Mouse (Mus musculus) hematopoietic stem cell, adult 5-6 weeks (primary cell): ENCODE measurements around the gene Nckap5. TPM values are rescaled to one million over a fixed set of nuclear protein-coding genes. Genes with fewer than 3 reads are reported as not detected.

Experiments
- ATAC-seq, 2 experiments: fragments of 125-278 bp in 1 of 2; replicated peaks in 1 of 2; 2 replicates each; pipeline ENCODE4 v1.8.0; 2016 to 2017; ENCODE audit warnings: inconsistent platforms in 2 of 2, mild to moderate bottlenecking in 2 of 2, moderate number of reproducible peaks in 2 of 2, low read depth in 1 of 2, moderate TSS enrichment in 1 of 2; ENCODE audit not compliant: low FRiP score in 2 of 2, poor library complexity in 2 of 2, severe bottlenecking in 2 of 2, insufficient read depth in 1 of 2, low TSS enrichment in 1 of 2
- total RNA-seq: library from RNA; stranded (forward); fragments of 172-1452, 232-1000 nt; gene quantifications from 2 replicates; pipeline ENCODE4 v1.2.3, GENCODE M21; 2017

Nckap5 gene
- total RNA-seq, 1 experiment from 2014 or later, result not detected

DNA sequence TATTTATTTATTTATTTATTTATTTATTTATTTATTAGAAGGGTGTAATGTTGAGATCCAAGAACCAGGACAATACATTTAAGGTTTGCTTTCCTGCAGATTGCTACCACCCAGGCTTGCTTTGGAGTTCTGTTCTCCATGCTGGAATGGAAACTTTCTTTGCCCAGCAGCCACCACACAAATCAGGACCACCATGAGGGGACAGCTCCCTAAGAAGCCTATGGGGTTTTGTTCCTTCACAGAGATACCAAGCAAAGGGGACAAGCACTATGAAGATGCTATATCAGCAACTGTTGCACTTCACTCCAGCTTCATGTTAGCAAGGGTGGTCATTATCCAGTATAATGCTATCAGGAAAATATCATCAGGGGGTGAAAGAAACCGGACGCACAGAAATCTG, 513.7 kb downstream of the Nckap5 start:
- no peak for ATAC-seq

DNA sequence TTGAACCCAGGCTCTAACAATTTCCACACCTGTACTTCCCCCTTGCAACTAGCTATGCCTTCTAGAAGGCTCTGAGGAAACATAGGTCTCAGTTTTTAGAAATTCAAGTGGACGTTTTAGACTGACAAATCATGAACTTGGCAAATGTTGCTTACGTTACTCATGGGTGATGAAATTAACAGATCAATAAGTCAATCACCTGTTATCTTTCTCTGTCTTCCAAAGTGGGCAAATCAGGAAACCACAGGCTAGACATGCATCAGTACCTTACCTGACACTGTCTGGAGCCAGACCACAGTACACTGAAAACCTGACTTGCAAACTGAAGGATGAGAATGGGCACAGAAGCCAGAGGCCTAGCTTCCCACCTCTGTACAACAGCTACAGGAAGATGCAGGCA, 529.5 kb downstream of the Nckap5 start:
- ATAC-seq, result no peak

DNA sequence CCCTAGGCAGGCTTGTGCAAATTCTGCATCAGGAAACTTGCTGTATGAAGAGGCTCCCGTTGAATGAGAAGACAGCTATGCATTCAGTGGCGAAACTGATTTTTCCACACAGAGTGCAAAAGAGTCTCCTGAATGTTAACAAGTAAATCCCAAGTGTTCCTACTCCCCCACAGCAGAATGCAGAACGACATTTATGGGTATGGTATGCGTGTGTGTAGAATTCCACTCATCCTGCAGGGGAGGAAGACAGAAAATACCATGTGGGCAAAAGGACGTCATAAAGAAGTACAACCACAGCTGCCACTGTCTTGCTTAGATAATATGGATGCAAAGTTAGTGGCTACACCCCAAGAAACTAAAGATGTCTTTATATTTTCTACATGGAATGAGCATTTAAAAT, 565.7 kb downstream of the Nckap5 start:
- ATAC-seq, result no peak

DNA sequence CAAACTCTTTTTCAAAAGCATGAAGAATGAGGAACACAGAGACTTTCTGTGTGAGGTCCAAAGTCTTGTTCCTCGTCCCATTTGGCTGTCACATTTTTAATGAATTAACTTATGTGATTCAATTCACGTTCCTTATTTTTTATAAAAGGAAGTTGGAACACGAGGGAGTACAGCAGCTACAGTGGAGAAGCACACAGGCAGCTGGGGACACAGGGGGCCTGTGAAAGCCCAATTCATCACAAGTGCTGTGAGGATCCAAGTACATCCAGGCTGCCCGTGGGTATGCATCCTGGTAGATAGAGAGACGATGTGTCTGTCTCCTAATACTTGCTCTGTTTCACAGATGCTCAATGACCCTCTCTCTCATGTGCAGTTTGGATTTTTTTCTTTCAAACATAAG, 576.2 kb downstream of the Nckap5 start:
- ATAC-seq, result no peak

DNA sequence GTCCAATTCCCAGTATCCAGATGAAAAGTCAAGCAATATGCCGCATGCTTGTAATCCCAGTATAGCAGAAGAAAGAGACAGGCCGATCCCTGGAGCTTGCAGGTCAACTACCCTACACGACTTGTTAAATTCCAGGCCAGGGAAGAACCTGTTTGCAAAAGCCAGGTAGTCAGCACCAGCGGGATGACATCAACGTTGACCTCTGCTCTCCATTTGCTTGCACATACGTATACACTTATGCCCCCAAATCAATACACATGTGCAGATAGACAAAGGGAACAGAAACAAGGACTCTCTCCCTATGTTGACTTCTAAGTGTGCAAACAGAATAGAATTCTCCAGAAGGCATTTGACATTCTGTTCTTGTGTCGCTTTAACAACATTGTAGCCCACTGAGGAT, 576.7 kb downstream of the Nckap5 start:
- no peak for ATAC-seq

DNA sequence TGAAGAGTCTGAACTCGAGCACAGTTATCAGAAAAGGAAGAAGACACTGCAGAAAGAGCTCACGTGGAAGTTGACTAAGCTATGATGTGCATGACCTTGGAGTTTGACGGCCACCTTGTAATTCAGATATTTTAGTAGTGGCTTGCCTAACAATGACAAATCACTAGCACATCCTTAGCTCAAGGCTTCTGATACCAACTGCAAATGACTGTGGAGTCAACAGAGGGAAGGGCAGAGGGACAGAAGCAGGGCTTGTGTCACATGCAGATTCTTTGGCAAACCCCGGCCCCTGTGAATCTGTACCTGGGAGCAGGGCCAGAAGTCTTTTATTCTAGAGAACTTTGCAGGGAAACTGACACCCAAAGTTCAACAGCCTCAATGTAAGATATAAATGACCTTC, 597.4 kb downstream of the Nckap5 start:
- ATAC-seq, result no peak

DNA sequence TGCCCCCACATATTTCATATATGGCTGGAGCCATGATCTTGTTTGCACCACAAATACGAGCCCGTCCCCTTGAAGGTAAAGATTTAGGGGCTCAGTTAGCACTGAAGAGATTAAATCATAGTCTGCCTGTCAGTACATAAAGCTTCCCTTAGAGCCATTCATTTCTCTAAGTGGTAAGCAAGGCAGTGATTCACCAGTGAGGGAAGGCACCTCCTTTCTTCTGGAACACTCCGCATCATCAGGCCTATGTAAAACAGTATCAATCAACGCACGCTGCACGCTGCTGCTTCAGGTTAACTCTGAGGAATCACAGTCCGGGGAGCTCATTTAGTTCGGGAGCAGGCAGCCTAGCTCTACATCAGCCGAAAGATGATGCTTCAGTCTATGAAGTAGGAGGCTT, 599.4 kb downstream of the Nckap5 start:
- no peak for ATAC-seq

DNA sequence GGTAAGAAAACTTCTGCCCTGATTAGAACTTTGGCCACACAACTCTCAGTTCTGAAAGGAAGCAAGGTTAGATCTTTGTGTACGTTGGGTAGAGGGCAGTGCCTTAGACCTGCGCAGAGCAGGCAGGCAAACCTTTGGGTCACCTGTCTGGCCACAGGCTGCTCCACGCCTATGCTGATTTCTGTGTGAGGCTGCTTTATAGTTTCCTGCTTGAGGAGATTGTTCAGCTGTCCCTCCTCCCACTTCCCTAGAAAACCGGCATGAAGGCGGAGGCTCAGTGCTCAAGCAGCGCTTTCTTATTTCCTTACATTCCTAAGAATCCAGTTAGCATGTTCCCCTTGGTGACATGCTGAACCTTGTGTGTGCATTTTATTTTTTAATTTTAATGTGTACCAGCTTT, 620.4 kb downstream of the Nckap5 start:
- ATAC-seq, result no peak; a peak in 1 of 4 replicates

DNA sequence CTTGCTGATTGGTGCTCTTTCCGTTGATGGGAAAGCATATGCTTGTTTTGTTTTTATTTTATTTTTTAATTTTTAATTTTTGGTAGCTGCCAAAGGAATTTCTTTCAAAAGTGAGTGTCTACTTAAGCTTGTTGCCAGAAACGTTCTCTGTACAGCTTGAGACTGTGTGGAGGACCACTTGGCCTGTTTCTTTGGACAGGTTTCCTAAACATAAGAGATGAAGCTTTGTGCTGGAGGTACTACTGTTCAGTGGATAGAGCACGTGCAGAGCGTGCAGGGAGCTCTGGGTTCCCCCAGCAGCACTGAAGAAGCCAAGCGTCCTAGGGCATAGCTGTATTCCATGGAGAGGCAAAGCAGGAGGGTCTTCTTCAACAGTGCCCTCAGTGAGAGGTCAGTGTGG, 620.9 kb downstream of the Nckap5 start:
- no peak for ATAC-seq

DNA sequence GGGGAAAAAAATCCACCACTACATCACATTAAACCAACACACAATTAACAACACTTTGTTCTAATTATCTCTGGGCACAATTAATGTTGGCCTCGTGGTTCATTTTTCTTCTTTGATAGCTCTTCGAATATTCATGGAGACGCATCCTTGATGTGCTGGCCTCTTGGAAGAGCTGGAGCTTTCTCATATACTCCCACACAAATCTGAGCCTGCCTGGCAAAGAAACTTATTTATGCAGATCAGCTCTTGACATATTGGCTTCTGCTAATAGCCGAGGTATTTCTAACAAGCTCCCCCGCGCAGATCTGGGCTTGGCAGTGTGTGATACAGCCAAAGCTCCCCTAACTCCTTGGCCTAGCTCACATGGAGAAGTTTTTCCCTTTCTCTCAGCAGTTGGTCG, 621.5 kb downstream of the Nckap5 start:
- no peak for ATAC-seq

DNA sequence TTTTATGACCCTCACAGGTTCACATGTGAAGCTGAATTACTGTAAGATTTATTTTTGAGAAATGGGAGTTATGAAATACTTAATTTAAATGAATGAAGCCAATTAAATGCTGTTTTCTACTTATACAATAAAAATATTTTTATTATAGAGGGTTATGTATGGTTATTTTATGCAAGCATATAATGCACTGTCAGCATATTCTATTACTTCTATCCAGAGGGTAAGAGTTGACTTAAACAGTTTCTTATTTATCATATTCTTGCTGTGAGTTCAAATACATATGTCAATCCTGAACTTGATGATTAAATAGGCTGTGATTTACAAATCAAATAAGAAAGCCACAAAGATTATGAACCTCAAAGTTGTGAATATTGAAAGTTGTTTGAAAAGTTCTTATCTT, 633.7 kb downstream of the Nckap5 start:
- no peak for ATAC-seq

DNA sequence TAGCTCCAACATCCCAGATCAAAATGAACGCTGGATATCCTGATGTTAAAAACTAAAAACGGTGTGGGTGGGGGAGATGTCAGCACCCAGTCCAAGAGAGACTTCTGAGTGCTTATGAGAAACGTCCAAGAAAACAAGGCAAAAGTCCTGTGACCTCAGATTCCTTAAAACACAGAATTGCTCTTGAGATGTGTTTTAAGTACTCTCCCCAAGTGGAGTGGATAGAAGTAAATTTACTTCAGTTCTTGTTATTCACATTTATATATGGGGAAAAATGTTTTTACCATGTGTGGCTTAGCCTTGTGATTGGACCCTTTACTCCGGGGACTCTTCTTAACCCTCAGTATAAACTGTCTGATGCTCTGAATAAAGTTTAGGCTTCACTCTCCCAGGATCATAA, 640.2 kb downstream of the Nckap5 start:
- no peak for ATAC-seq

DNA sequence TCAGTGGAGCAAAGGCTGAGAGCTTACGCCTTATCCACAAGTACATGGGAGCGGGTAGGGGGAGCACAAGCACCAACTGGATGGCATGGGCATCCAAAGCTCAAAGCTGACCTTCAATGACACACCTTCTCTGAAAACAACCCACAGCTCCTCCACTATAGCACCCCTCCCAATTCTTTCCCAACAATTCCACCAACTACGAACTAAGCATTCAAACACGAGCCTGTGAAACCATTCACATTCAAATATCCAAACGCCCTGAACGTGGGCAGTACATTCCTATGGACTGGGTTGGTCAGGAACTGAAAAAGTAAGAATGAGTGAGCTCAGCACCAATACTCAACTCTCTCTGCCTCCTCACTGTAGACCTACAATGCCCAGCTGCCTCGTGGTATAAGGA, 646.8 kb downstream of the Nckap5 start:
- no peak for ATAC-seq

DNA sequence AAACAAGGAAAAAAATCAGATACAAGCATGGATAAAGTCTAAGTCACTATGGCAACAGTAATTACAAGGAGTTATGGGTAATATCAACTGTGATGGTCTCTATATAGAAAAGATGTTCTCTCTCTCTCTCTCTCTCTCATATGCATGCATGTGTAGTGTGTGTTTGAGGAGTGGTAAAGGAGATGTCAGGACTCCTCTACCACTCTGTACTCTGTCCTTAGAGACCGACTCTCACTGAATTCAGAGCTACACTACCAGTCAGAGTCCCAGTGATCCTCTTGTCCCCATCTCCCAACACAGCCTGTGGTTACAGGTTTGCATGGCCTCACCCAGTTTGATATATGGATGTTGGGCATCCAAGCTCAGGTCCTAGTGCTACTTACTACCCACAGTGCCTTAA, 662.0 kb downstream of the Nckap5 start:
- ATAC-seq, result no peak

DNA sequence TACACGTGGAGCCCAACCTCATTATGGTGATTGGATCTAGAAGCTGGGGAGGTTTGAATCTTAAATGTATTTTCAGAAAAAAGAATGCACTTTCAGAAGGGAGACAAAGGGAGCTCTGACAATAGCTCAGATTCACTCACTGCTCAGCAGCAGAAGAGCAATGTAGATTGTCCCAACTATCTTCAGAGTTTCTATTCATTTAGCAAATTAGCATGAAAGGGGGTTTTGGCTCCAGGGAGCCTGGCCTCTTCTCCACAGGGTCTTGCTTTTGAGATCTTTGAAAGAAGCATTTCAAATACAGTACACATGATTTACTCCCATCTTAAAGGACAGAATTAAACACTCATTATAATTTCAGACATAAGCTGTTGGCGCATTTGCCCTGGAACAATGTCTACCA, 662.5 kb downstream of the Nckap5 start:
- ATAC-seq, result no peak

DNA sequence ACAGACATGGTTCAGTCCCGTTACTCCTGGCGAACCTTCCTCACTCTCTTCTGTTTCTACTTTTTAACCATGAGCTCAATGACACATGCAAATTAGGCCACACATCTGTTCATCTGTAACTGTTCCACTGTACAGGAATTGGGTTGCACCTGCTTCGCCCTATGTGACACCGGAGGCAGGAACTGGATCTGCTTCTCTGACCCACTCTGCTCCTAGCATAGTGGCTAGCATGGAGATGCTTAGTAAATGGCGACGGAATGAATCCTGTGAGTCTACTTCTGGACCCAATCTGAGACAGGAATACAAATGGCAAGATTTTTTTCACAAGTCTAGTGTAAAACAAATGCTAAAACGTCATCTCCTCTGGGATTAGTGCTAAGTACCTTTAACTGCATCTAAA, 663.1 kb downstream of the Nckap5 start:
- no peak for ATAC-seq

DNA sequence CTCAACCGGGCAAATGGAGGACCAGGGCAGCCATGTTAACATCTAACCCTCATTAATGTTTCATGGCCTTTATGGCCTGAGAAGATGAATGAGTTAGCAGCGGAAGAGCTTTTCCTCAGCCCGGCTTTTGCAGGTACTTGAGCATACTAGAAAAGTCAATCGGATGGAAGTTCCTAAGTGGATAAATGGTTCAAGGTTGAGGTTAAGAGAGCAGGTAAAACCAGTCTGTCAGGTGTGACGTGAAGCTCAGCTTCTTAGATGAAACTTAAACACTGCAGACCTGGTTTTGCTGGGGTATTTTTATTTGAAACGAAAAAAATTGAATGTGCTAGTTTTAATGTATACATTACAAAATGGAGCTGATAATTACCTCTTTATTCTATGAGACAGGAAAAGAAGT, 671.3 kb downstream of the Nckap5 start:
- ATAC-seq, result no peak

DNA sequence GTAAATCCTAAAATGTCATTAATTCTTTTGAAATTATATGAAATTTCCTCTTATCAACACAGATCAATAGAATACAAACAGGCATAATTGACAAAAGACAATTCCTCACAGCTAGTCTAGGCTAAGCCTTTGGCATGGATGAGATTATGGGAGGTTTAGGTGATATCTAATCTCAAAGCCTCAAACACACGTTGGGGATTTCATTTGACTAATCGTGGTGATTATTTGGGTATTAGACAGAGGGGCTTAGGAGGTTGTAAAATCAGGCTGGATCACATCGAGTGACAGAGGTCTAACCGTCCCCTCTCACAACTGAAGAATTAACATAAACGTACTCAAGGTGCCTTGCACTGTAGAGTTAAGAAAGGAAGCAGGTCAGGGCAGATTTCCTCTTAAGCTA, 674.8 kb downstream of the Nckap5 start:
- ATAC-seq, result no peak

DNA sequence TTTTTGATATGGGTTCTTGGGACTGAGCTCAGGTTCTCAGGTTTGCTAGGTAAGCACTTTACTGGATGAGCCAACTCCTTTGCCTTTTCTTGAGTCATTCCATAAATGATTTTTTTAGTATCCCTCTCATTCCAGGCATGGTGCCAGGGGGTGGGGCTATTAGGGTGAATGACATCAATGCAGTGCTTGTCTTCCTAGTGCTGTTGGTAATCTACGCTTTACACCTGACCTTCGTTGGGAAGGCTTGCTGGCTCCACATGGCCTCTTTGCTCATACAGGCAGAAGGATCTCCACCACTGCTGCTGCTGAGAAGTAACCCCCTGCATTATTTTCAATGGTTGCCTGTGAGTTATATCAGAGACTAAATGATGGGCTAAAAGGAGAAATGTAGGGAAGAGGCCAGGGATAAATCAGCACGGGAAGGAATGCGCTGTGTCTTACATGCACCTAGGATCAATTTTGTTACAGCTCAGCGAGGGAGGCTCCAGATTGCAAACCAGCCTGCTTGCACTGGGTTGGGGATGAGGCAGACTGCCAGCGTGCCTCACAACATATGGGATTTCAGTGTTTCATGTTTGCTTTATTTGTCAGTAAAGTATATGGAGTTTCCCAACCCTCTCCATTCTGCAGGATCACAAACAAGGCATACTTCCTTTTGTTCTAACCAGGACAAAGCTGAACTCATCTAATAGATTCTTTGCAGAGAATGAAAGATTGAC, 676.9 kb downstream of the Nckap5 start:
- no peak for ATAC-seq

DNA sequence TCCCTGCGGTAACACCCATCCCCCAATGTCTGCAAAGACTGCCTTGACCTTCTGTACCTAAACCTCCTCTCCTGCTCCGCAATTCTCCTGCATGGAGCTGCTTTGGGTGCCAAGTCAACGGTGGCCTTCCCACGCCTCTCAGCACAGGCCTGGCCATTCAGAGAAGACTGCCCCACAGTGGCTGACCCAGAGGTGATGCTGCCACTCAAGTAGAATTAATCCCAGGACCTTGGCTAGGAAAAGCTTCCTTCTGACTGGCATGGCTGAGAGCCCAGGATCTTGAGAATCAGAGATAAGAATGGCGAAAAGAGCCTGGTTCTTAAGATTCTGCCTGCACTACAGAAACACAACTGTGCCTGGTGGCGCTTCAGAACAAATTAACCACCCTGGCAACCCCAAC, 678.4 kb downstream of the Nckap5 start:
- no peak for ATAC-seq
